Mouse (Mus musculus): ENCODE results near the gene Lcn2.

DNA sequence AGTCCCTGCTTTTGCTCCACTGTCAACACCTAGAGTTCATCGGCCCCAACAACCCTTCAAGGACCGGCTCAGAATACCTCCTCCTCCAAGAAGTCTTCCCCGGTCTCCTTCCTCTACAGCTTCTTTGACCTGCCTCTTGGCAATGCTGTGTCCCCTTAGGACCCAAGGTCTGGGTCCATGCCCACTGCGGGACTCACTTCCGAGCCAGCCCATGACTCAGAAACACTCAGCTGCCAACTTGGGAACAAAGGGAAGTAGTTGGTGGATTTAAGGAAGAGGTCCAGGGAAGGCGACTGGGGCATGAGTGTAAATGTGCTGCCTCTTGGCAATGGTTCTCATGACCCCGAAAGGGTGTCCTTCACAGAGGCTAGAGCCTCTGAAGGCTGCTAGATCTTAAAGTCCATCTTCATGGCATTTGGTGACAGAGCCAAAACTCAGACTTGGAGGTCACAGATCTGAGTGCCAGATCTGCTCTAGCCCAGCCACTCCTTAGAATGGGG, 8.0 kb downstream of the Lcn2 start:
- no peak for TF ChIP-seq CTCF (IDR thresholded peaks at IDR 0.05; ENCODE audit: low read depth)
- no peak for TF ChIP-seq EP300 (IDR thresholded peaks at IDR 0.05; ENCODE audit: low read depth)
